Mouse (Mus musculus) liver, postnatal 0 days (tissue): ENCODE results near the gene Stmn1. TPM values are rescaled to one million over a fixed set of nuclear protein-coding genes. Genes with fewer than 3 reads are reported as not detected.
A peak's percentile ranks its signal among the peaks of the same experiment; 100 is the strongest.

Source experiments
- ATAC-seq: fragments of 200-750 bp; cut with Nextera tagmentation; 2 replicates; pipeline ENCODE4 v1.8.0; 2017; ENCODE audit warnings: mild to moderate bottlenecking, moderate library complexity
- DNase-seq: peaks from one replicate; pipeline ENCODE4 v3.0.0-alpha.2; 2016
- H3K27ac ChIP-seq: fragments of 300-500 bp; sonication (generic); 2 replicates; pipeline ENCODE4 v1.5.1; 2014; ENCODE audit warnings: antibody characterized with exemption, moderate library complexity, mild to moderate bottlenecking, low read depth
- H3K27me3 ChIP-seq: fragments of 300-500 bp; sonication (generic); 2 replicates; pipeline ENCODE4 v1.6.1; 2014; ENCODE audit warnings: low read length, control low read depth, mixed read lengths; ENCODE audit not compliant: insufficient read depth
- H3K36me3 ChIP-seq: fragments of 300-500 bp; sonication (generic); replicated peaks from 2 replicates; pipeline ENCODE4 v1.6.1; 2014; ENCODE audit warnings: mild to moderate bottlenecking, control low read depth, low read length, moderate library complexity, mixed read lengths; ENCODE audit not compliant: insufficient read depth
- H3K4me1 ChIP-seq: fragments of 300-500 bp; sonication (generic); 2 replicates; pipeline ENCODE4 v1.6.1; 2014; ENCODE audit warnings: antibody characterized with exemption, mild to moderate bottlenecking, control low read depth; ENCODE audit not compliant: insufficient read depth
- H3K4me2 ChIP-seq: fragments of 300-500 bp; sonication (generic); 2 replicates; pipeline ENCODE4 v1.6.1; 2014; ENCODE audit warnings: low read depth, mild to moderate bottlenecking, low read length, moderate library complexity, mixed read lengths
- H3K4me3 ChIP-seq: fragments of 300-500 bp; sonication (generic); 2 replicates; pipeline ENCODE4 v1.5.1; 2014; ENCODE audit warnings: low read depth, low read length
- H3K9ac ChIP-seq: fragments of 300-500 bp; sonication (generic); replicated peaks from 2 replicates; pipeline ENCODE4 v1.6.1; 2014; ENCODE audit warnings: mild to moderate bottlenecking, moderate library complexity
- H3K9me3 ChIP-seq: fragments of 300-500 bp; sonication (generic); 2 replicates; pipeline ENCODE4 v1.6.1; 2016; ENCODE audit warnings: mild to moderate bottlenecking, control low read depth, low read length, mixed read lengths
- CTCF ChIP-seq: sonication (generic); IDR thresholded peaks from 2 replicates; pipeline ENCODE4 v1.5.1; 2016; ENCODE audit warnings: antibody characterized with exemption, low read depth
- EP300 ChIP-seq: IDR thresholded peaks from 2 replicates; pipeline ENCODE4 v1.6.1; 2016; ENCODE audit warnings: antibody characterized with exemption, low read depth, mild to moderate bottlenecking
- WGBS: fragments of 180-500 bp; shearing (Covaris S2); extraction: QIAGEN DNeasy Blood & Tissue Kit; methylation state at CpG from one replicate; pipeline ENCODE4 v1.1.7; 2014; ENCODE audit not compliant: insufficient replicate concordance; 5-methylcytosine and 5-hydroxymethylcytosine counted together
- polyA plus RNA-seq: library from polyadenylated mRNA; unstranded; fragments of >200 nt; fragmentation: Nextera tagmentation; extraction: Ambion mirVana; gene quantifications from 2 replicates; pipeline ENCODE4 v1.2.1, GENCODE M21; 2015

The Stmn1 gene
- polyA plus RNA-seq, 1 experiment from 2014 or later, result 258 TPM

DNA sequence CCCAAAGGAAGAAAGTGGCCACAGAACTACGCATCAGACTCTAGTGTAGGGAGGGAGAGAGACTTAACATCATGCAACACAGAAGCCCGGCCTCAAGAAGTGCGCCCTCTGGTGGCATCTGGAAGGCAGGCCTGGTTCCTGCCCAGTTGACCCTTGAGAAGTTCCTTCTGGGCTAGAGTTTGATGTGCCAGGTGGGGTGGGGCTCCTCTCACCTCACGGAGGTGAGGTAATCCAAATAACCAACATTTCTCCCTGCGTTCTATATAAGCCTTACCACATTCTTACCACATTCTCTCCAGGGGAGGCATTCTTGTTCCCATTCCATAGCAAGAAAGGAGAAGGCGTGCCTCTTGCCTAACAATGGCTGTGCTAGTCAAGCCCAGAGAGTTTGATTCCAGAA is 12.7 kb downstream of the Stmn1 start:
- Histone ChIP-seq H3K27ac (no peak overlapping the region), H3K36me3 (0 out of 2 replicates have a peak, but pooled peaks cover 1% of the 10 kb centered on the region), H3K27me3 (no peaks in the 10 kb centered on the region), H3K4me2 (no peak overlapping the region), H3K9ac (no peak overlapping the region), H3K4me1 (peaks cover 4% of the 10 kb centered on the region; the same call in 1 of the 2 replicates), H3K9me3 (no peaks in the 10 kb centered on the region), H3K4me3 (no peak overlapping the region)
- TF ChIP-seq CTCF, result peak; percentile 96
- TF ChIP-seq EP300, result no peak
- ATAC-seq (peak; percentile 31; the same call in 1 of the 2 replicates), DNase-seq (peak; percentile 86)
- WGBS, result 15% methylated on average over 6 of the region's 6 CpGs

- Histone ChIP-seq H3K27ac (no peak overlapping the region), H3K9me3 (no peaks in the 10 kb centered on the region), H3K36me3 (no peaks in the 10 kb centered on the region), H3K4me2 (no peak overlapping the region), H3K9ac (no peak overlapping the region), H3K4me1 (peaks cover 4% of the 10 kb centered on the region; the same call in 1 of the 2 replicates), H3K27me3 (no peaks in the 10 kb centered on the region), H3K4me3 (no peak overlapping the region)
- WGBS, result 49% methylated on average over 6 of the region's 6 CpGs
- no peak for DNase-seq
- no peak for TF ChIP-seq EP300
- TF ChIP-seq CTCF, result no peak
- ATAC-seq, result no peak
These were observed 13.2 kb downstream of the Stmn1 start for GRCm38 (mm10) chr4:134481270-134481669.

DNA sequence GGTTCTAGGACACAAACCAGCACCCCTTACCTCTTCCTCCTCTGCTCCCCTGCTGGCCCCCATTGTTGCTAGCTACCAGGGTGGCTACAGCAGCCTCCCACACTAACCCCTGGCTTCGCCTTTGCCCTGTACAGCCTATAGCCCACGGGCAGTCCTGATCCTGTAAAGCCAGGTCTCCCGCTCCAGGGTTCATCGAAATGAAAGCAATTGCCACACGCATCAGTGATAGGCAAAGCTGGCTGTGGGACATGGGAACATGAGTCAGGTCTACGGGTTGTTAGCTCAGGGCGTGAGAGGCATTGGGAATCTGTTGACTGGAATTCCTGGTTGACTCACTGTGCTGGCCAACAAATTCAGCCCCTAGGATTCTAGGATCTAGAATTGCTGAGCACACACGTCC is 14.3 kb downstream of the Stmn1 start:
- Histone ChIP-seq H3K27me3 (no peaks in the 10 kb centered on the region), H3K4me3 (no peak overlapping the region), H3K9ac (no peak overlapping the region), H3K36me3 (no peaks in the 10 kb centered on the region), H3K4me2 (no peak overlapping the region), H3K9me3 (no peaks in the 10 kb centered on the region), H3K27ac (no peak overlapping the region), H3K4me1 (peaks cover 4% of the 10 kb centered on the region; the same call in 1 of the 2 replicates)
- no peak for TF ChIP-seq CTCF
- TF ChIP-seq EP300, result no peak
- ATAC-seq, result peak; percentile 28
- 71% methylated on average over 8 of the region's 8 CpGs for WGBS
- no peak for DNase-seq

- Histone ChIP-seq H3K27ac (no peak overlapping the region), H3K4me2 (no peak overlapping the region), H3K9me3 (no peaks in the 10 kb centered on the region), H3K4me3 (no peak overlapping the region), H3K27me3 (no peaks in the 10 kb centered on the region), H3K9ac (no peak overlapping the region), H3K4me1 (peaks cover 8% of the 10 kb centered on the region), H3K36me3 (no peaks in the 10 kb centered on the region)
- 69% methylated on average over 6 of the region's 6 CpGs for WGBS
- DNase-seq (no peak), ATAC-seq (no peak)
- TF ChIP-seq EP300 (no peak), CTCF (no peak)
These were observed 15.1 kb downstream of the Stmn1 start for GRCm38 (mm10) chr4:134483078-134483688.

- Histone ChIP-seq H3K27ac (no peak overlapping the region), H3K36me3 (no peaks in the 10 kb centered on the region), H3K4me3 (no peak overlapping the region), H3K4me1 (peaks cover 12% of the 10 kb centered on the region), H3K4me2 (no peak overlapping the region), H3K9me3 (no peaks in the 10 kb centered on the region), H3K27me3 (no peaks in the 10 kb centered on the region), H3K9ac (no peak overlapping the region)
- 57% methylated on average over 6 of the region's 6 CpGs for WGBS
- no peak for TF ChIP-seq CTCF
- no peak for TF ChIP-seq EP300
- DNase-seq, result no peak
- ATAC-seq, result no peak
These were observed 15.6 kb downstream of the Stmn1 start for GRCm38 (mm10) chr4:134483696-134484095.

- TF ChIP-seq CTCF (no peak), EP300 (no peak)
- WGBS, result 72% methylated on average over 10 of the region's 10 CpGs
- Histone ChIP-seq H3K27me3 (no peaks in the 10 kb centered on the region), H3K4me2 (no peak overlapping the region), H3K4me3 (no peak overlapping the region), H3K9ac (no peak overlapping the region), H3K36me3 (no peaks in the 10 kb centered on the region), H3K27ac (no peak overlapping the region), H3K9me3 (no peaks in the 10 kb centered on the region), H3K4me1 (peaks cover 16% of the 10 kb centered on the region)
- no peak for DNase-seq
- no peak for ATAC-seq
These were observed 16.1 kb downstream of the Stmn1 start for GRCm38 (mm10) chr4:134484231-134484630.
